Mouse (Mus musculus): ENCODE data around the gene Dnajc11. TPM values are rescaled to one million over a fixed set of nuclear protein-coding genes. Genes with fewer than 3 reads are reported as not detected.

Dnajc11 gene
- polyA plus RNA-seq, 1 experiment from 2014 or later: 101 TPM

DNA sequence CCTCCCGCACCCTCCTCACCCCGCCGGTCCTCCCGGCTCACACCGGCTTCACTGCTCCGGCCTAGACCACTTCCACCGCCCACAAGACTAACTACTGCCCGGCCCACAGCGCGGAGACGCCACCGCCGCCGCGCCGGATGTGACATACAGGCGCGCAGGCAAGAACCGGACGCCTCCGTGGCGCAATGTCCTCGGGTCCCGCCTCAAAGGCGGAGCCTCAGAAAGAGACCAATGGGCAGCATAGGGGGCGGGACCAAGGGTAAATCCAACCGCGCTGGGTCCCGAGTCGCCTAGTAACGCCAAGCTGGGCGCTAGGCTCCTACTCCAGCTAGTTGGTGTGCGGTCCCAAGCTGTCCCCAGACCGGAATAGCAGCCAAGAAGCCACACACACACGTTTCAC lies 94.0 kb downstream of the Dnajc11 start, which contains the start of gene Zbtb48:
Gene Zbtb48 (minus strand): TSS at position 148 of the 400 bp plus-strand sequence.
- peak within 1 kb of the TSS; percentile 75 for H3K27ac ChIP-seq (ENCODE audit: low read depth, low read length)
- peak; percentile 91 for DNase-seq (ENCODE audit: low spot score)
- peak within 1 kb of the TSS; percentile 79 for H3K9ac ChIP-seq (ENCODE audit: low read depth, low read length)
- H3K36me3 ChIP-seq (ENCODE audit: control insufficient read depth, insufficient read depth, low read length): peaks cover 9% of the 10 kb centered on the region; the same call in 1 of the 2 replicates
- peaks cover 3% of the 10 kb centered on the region; the same call in 1 of the 2 replicates for H3K27me3 ChIP-seq (replicated peaks; ENCODE audit: control insufficient read depth, insufficient read depth, low read length)
- peak; percentile 98 for ATAC-seq (replicated peaks; ENCODE audit: low FRiP score)
- peaks cover 30% of the 10 kb centered on the region for H3K4me1 ChIP-seq (replicated peaks; ENCODE audit: control insufficient read depth, insufficient read depth, low read length)
- H3K4me3 ChIP-seq (ENCODE audit: low read depth, low read length): peak within 1 kb of the TSS; percentile 79
- H3K4me2 ChIP-seq: peak within 1 kb of the TSS; percentile 98
- no peaks in the 10 kb centered on the region for H3K9me3 ChIP-seq (ENCODE audit: control insufficient read depth, low read length)
- 1% methylated on average over 35 of the region's 35 CpGs for WGBS

DNA sequence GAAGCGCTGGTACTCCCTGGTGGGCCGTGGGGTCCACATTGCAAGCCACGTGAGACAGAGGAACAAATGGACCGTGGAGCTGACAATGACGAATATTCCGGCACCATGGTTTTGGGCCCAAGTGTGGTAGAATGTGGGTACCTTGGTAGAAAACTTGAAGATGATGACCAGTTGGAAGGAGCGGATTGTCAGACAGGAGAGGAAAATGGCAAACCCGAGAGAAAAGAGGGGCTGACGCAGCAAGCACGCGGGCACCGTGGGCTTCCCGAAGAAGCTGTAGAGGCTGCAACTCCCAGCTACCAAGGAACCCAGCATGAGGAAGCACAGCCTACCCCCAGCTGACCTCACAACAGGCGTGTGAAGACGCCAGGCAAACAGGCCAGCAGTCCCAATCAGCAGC lies 95.0 kb downstream of the Dnajc11 start:
- H3K4me3 ChIP-seq (ENCODE audit: low read depth, low read length): peak overlapping the region; percentile 79; the same call in 1 of the 2 replicates

DNA sequence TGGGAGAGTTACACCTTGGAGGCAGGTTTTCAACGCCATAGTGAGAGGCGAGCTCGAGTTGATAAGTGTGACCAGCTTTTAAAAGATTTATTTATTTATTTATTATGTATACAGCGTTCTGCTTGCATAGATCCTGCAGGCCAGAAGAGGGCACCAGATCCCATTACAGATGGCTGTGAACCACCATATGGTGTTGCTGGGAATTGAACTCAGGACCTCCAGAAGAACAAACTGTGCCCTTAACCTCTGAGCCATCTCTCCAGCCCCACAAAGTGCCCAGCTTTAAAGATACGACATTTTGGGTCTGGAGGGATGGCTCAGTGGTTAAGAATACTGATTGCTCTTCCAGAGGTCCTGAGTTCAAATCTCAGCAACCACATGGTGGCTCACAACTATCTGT lies 95.6 kb downstream of the Dnajc11 start:
- Histone ChIP-seq H3K27me3 (replicated peaks; ENCODE audit: control insufficient read depth, insufficient read depth, low read length) (peaks cover 3% of the 10 kb centered on the region; the same call in 1 of the 2 replicates), H3K36me3 (ENCODE audit: control insufficient read depth, insufficient read depth, low read length) (peaks cover 9% of the 10 kb centered on the region; the same call in 1 of the 2 replicates), H3K9me3 (ENCODE audit: control insufficient read depth, low read length) (no peaks in the 10 kb centered on the region), H3K9ac (ENCODE audit: low read depth, low read length) (no peak overlapping the region), H3K4me1 (replicated peaks; ENCODE audit: control insufficient read depth, insufficient read depth, low read length) (peaks cover 30% of the 10 kb centered on the region), H3K27ac (ENCODE audit: low read depth, low read length) (no peak overlapping the region), H3K4me3 (ENCODE audit: low read depth, low read length) (no peak overlapping the region), H3K4me2 (no peak overlapping the region)
- DNase-seq (ENCODE audit: low spot score) (no peak), ATAC-seq (replicated peaks; ENCODE audit: low FRiP score) (no peak)
- WGBS: 38% methylated on average over 5 of the region's 5 CpGs

More for the DNA sequence above, 95.0 kb downstream of the Dnajc11 start:
- H3K36me3 ChIP-seq (ENCODE audit: control insufficient read depth, insufficient read depth, low read length): peaks cover 9% of the 10 kb centered on the region; the same call in 1 of the 2 replicates
- ATAC-seq (replicated peaks; ENCODE audit: low FRiP score) (no peak), DNase-seq (ENCODE audit: low spot score) (no peak)
- H3K9ac ChIP-seq (ENCODE audit: low read depth, low read length): no peak overlapping the region
- H3K9me3 ChIP-seq (ENCODE audit: control insufficient read depth, low read length): no peaks in the 10 kb centered on the region
- 67% methylated on average over 15 of the region's 15 CpGs for WGBS
- H3K27ac ChIP-seq (ENCODE audit: low read depth, low read length): no peak overlapping the region
- H3K4me2 ChIP-seq: peak overlapping the region; percentile 98
- peaks cover 30% of the 10 kb centered on the region for H3K4me1 ChIP-seq (replicated peaks; ENCODE audit: control insufficient read depth, insufficient read depth, low read length)
- peaks cover 3% of the 10 kb centered on the region; the same call in 1 of the 2 replicates for H3K27me3 ChIP-seq (replicated peaks; ENCODE audit: control insufficient read depth, insufficient read depth, low read length)

DNA sequence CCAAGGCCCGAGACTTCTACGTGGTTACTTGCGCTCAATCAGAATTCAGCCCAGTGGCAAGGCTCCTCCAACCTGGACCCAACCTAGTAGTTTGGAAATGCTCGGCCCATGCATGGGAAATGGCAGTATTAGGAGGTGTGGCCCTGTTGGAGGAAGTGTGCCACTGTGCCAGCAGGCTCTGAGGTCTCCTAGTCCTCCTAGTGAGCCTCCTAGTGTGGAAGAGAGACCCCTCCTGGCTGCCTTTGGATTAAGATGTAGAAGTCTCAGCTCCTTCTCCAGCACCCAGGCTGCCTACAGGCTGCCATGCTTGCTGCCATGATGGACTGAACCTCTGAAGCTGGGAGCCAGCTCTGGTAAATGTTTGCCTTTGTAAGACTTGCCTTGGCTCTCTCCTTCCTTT lies 96.5 kb downstream of the Dnajc11 start:
- no peak for ATAC-seq (replicated peaks; ENCODE audit: low FRiP score)
- Histone ChIP-seq H3K4me3 (ENCODE audit: low read depth, low read length) (no peak overlapping the region), H3K36me3 (ENCODE audit: control insufficient read depth, insufficient read depth, low read length) (peaks cover 6% of the 10 kb centered on the region; the same call in 1 of the 2 replicates), H3K4me1 (replicated peaks; ENCODE audit: control insufficient read depth, insufficient read depth, low read length) (peaks cover 22% of the 10 kb centered on the region), H3K9me3 (ENCODE audit: control insufficient read depth, low read length) (no peaks in the 10 kb centered on the region), H3K27me3 (replicated peaks; ENCODE audit: control insufficient read depth, insufficient read depth, low read length) (peaks cover 3% of the 10 kb centered on the region; the same call in 1 of the 2 replicates), H3K9ac (ENCODE audit: low read depth, low read length) (no peak overlapping the region), H3K4me2 (no peak overlapping the region), H3K27ac (ENCODE audit: low read depth, low read length) (no peak overlapping the region)
- 75% methylated on average over 4 of the region's 4 CpGs for WGBS
- DNase-seq (ENCODE audit: low spot score): no peak

Other genes with a start within 250 kb of the Dnajc11 start
- gene Camta1, start 71.8 kb upstream of the Dnajc11 start, polyA plus RNA-seq (2014; fragmentation: Nextera tagmentation; extraction: Ambion mirVana): 72.5 and 93.9 TPM in 2 replicates
- 14.3 and 14.5 TPM in 2 replicates for gene Thap3, start 55.3 kb downstream of the Dnajc11 start, polyA plus RNA-seq (2014; fragmentation: Nextera tagmentation; extraction: Ambion mirVana)
- 15.5 and 16.5 TPM in 2 replicates for gene Phf13, start 62.6 kb downstream of the Dnajc11 start, polyA plus RNA-seq (2014; fragmentation: Nextera tagmentation; extraction: Ambion mirVana)
- 9.1 and 9.4 TPM in 2 replicates for gene Klhl21, start 75.1 kb downstream of the Dnajc11 start, polyA plus RNA-seq (2014; fragmentation: Nextera tagmentation; extraction: Ambion mirVana)
- 17.0 and 17.8 TPM in 2 replicates for gene Zbtb48, start 94.0 kb downstream of the Dnajc11 start, polyA plus RNA-seq (2014; fragmentation: Nextera tagmentation; extraction: Ambion mirVana)
- 0.18 and 0.21 TPM in 2 replicates for gene Tas1r1, start 104.9 kb downstream of the Dnajc11 start, polyA plus RNA-seq (2014; fragmentation: Nextera tagmentation; extraction: Ambion mirVana)
- gene Nol9, start 105.6 kb downstream of the Dnajc11 start, polyA plus RNA-seq (2014; fragmentation: Nextera tagmentation; extraction: Ambion mirVana): 53.3 and 59.4 TPM in 2 replicates
- 8.4 and 8.9 TPM in 2 replicates for gene Plekhg5, start 138.8 kb downstream of the Dnajc11 start, polyA plus RNA-seq (2014; fragmentation: Nextera tagmentation; extraction: Ambion mirVana)
- 0.90 and 1.3 TPM in 2 replicates for gene Tnfrsf25, start 182.2 kb downstream of the Dnajc11 start, polyA plus RNA-seq (2014; fragmentation: Nextera tagmentation; extraction: Ambion mirVana)
- 4.1 and 5.3 TPM in 2 replicates for gene Espn, start 218.7 kb downstream of the Dnajc11 start, polyA plus RNA-seq (2014; fragmentation: Nextera tagmentation; extraction: Ambion mirVana)
- gene Hes2, start 225.2 kb downstream of the Dnajc11 start, polyA plus RNA-seq (2014; fragmentation: Nextera tagmentation; extraction: Ambion mirVana): not detected in 2 replicates
- gene Acot7, start 244.4 kb downstream of the Dnajc11 start, polyA plus RNA-seq (2014; fragmentation: Nextera tagmentation; extraction: Ambion mirVana): 50.0 and 51.1 TPM in 2 replicates

Data from liver, embryonic 11.5 days (tissue).